Mouse (Mus musculus) erythroblast, adult 5-6 weeks (primary cell): ENCODE data around the gene Dhrs4. TPM values are rescaled to one million over a fixed set of nuclear protein-coding genes. Genes with fewer than 3 reads are reported as not detected.
A peak's percentile ranks its signal among the peaks of the same experiment; 100 is the strongest.

Source experiments
- ATAC-seq: replicated peaks from 2 replicates; pipeline ENCODE4 v1.8.0; 2016; ENCODE audit warnings: moderate number of reproducible peaks, mild to moderate bottlenecking, moderate TSS enrichment, inconsistent platforms; ENCODE audit not compliant: poor library complexity, low FRiP score, severe bottlenecking
- total RNA-seq, 2 experiments: library from RNA; stranded (forward) in 1 of 2; stranded (reverse) in 1 of 2; fragments of 150-400 nt in 1 of 2; fragments of 200-764, 138-1000 nt in 1 of 2; gene quantifications; 2 replicates each; pipeline versions ENCODE4 v1.2.3 to v1.2.4; 2015 to 2017; ENCODE audit warnings: low replicate concordance in 2 of 2

Gene Dhrs4
- total RNA-seq, 2 experiments from 2014 or later = 9.8 to 12.7 TPM

DNA sequence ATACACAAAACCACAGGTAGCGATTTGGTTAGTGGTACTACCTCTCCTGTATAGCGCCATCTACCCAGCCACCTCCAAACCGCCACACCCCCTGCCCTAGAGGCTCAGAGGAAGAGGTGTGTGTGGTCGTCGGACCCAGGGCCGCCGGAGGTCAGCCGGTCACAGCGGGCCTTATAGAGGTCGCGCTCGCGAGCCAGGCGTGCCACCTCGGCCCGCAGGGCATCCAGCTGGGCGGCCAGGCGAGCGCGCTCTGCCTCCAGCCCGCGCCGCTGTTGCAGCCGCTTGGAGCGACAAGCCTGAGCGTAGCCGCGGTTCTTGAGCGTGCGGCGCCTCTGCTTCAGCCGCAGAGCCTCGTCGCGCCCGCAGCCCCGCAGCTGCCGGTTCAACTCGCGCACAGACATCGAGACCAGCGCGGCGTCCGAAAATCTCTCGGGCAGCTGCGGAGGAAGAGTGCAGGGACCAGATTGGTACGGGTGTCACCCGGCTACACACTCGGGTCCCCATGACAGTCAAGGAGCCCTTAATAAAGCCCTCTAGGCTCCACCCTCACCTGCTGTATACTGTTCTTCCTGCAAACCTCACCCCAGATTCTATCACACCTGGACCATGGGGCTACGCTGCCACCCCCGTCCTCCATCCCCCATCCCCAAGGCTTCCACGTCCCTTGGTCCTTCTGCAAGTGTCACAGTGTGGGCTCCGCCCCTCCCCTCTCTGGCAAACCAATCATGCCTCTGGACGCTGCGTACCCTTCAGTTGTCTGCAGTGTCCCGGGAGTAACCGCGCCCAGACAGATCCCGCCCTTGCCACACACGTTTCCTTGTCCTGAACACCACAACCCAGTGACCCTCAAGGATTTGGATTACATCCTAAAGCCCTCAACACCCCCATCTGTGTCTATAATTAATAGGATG is 42.1 kb downstream of the Dhrs4 start:
- no peak for ATAC-seq

DNA sequence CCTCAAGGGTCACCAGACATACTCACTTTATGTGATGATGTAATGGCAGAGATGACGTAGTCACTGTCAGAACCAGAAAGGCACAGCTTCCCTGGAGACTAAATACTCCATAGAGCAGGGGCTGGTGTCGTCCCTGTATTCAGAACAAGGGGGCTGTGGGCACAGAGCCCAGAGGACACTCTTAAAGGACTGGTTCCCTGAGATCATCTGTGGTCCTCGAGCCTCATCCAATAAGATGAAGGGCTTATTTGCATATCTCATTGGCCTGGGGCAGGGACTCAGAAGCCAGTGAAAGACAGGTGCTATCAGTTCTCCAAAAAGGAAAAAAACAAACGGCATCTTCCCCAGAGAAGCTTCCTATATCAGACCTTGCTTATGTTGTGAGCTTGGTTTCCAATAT is 45.5 kb downstream of the Dhrs4 start:
- ATAC-seq = no peak

DNA sequence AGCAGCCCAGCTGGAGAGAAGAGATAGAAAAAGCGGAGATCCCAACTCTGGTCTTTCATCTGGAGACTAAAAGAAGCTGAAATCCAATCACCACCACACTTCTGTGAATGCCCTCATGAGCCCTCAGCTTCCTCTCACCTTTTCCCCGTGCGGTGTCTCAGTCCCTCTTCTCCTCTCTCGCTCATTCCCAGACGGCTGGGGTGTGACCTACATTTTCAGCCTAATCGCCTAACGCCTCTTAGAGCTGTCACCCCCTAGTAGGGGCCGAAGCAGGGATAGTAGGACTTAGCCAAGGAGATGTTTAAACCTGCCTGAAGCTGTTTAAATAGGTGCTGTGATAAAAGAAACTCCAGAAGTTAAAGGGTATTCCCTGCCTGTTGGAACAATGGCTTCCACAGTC is 46.2 kb downstream of the Dhrs4 start, which contains the start of gene Nrl:
TSS of gene Nrl (minus strand) at position 197 of the 400 bp plus-strand sequence.
- no peak for ATAC-seq

DNA sequence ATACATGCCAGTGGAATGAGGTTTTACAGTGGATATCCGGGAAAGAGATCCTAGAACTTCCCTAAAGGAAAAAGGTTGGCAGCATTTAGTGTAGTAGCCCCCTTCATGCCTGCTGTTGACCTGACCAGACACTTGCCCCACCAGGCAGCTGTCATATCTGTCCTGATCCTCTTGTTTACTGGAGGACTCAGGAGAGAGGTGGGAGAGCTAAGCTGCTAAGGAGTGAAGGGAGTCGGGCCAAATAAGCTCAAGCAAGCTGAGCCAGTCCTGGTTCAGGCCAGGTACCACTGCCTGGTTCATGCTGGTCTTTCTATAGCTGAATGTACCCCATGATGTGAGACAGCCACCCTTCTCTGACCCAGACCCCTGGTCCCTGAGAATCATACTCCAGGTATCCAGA is 48.1 kb downstream of the Dhrs4 start:
- ATAC-seq = no peak

DNA sequence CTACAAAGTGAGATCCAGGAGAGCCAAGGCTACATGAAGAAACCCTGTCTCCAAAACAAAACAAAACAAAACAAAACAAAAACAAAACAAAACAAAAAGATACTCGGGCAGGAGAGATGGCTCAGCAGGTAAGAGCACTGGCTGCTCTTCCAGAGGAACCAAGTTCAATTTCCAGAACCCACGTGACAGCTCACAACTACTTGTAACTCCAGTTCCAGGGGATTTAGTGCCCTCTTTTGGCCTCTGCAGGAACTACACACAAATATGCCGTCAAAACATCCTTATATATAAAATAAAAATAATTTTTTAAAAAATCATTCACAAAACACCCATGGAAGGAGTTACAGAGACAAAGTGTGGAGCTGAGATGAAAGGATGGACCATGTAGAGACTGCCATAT is 49.4 kb downstream of the Dhrs4 start:
- peak; percentile 82 for ATAC-seq

GRCm38 (mm10) chr14:55536116-55536745 is 57.7 kb downstream of the Dhrs4 start:
- ATAC-seq = no peak

Other genes with a start within 250 kb of the Dhrs4 start
- not detected in 2 replicates for gene Carmil3, start 11.9 kb downstream of the Dhrs4 start, total RNA-seq (2015; ENCODE audit: low replicate concordance)
- not detected in 2 replicates for gene Carmil3, start 11.9 kb downstream of the Dhrs4 start, total RNA-seq (2017; ENCODE audit: low replicate concordance)
- not detected in 2 replicates for gene Cpne6, start 31.7 kb downstream of the Dhrs4 start, total RNA-seq (2015; ENCODE audit: low replicate concordance)
- not detected in 2 replicates for gene Cpne6, start 31.7 kb downstream of the Dhrs4 start, total RNA-seq (2017; ENCODE audit: low replicate concordance)
- gene Nrl, start 46.2 kb downstream of the Dhrs4 start, total RNA-seq (2015; ENCODE audit: low replicate concordance) = 0.19 and 0.42 TPM in 2 replicates
- gene Nrl, start 46.2 kb downstream of the Dhrs4 start, total RNA-seq (2017; ENCODE audit: low replicate concordance) = 0.42 TPM in 1 of 2 replicates, not detected in the other
- 20.4 and 28.6 TPM in 2 replicates for gene Pck2, start 61.5 kb downstream of the Dhrs4 start, total RNA-seq (2015; ENCODE audit: low replicate concordance)
- gene Pck2, start 61.5 kb downstream of the Dhrs4 start, total RNA-seq (2017; ENCODE audit: low replicate concordance) = 60.3 and 66.5 TPM in 2 replicates
- 18.2 and 21.9 TPM in 2 replicates for gene Dcaf11, start 81.2 kb downstream of the Dhrs4 start, total RNA-seq (2015; ENCODE audit: low replicate concordance)
- 46.2 and 54.9 TPM in 2 replicates for gene Dcaf11, start 81.2 kb downstream of the Dhrs4 start, total RNA-seq (2017; ENCODE audit: low replicate concordance)
- gene A730061H03Rik, start 81.6 kb downstream of the Dhrs4 start, total RNA-seq (2015; ENCODE audit: low replicate concordance) = not detected in 2 replicates
- gene A730061H03Rik, start 81.6 kb downstream of the Dhrs4 start, total RNA-seq (2017; ENCODE audit: low replicate concordance) = 4.8 TPM in 1 of 2 replicates, not detected in the other
- not detected in 2 replicates for gene Fitm1, start 96.9 kb downstream of the Dhrs4 start, total RNA-seq (2015; ENCODE audit: low replicate concordance)
- not detected in 2 replicates for gene Fitm1, start 96.9 kb downstream of the Dhrs4 start, total RNA-seq (2017; ENCODE audit: low replicate concordance)
- 271 and 301 TPM in 2 replicates for gene Psme1, start 99.4 kb downstream of the Dhrs4 start, total RNA-seq (2015; ENCODE audit: low replicate concordance)
- gene Psme1, start 99.4 kb downstream of the Dhrs4 start, total RNA-seq (2017; ENCODE audit: low replicate concordance) = 107 and 147 TPM in 2 replicates
- gene Emc9, start 106.5 kb downstream of the Dhrs4 start, total RNA-seq (2015; ENCODE audit: low replicate concordance) = 10.9 TPM in 1 of 2 replicates, not detected in the other
- gene Emc9, start 106.5 kb downstream of the Dhrs4 start, total RNA-seq (2017; ENCODE audit: low replicate concordance) = 2.6 and 3.6 TPM in 2 replicates
- 74.0 and 102 TPM in 2 replicates for gene Psme2, start 112.4 kb downstream of the Dhrs4 start, total RNA-seq (2015; ENCODE audit: low replicate concordance)
- gene Psme2, start 112.4 kb downstream of the Dhrs4 start, total RNA-seq (2017; ENCODE audit: low replicate concordance) = 83.1 and 86.1 TPM in 2 replicates
- 6.5 and 9.4 TPM in 2 replicates for gene Rnf31, start 113.0 kb downstream of the Dhrs4 start, total RNA-seq (2015; ENCODE audit: low replicate concordance)
- 7.1 and 8.9 TPM in 2 replicates for gene Rnf31, start 113.0 kb downstream of the Dhrs4 start, total RNA-seq (2017; ENCODE audit: low replicate concordance)
- 65.1 and 69.8 TPM in 2 replicates for gene Irf9, start 124.8 kb downstream of the Dhrs4 start, total RNA-seq (2015; ENCODE audit: low replicate concordance)
- 104 and 106 TPM in 2 replicates for gene Irf9, start 124.8 kb downstream of the Dhrs4 start, total RNA-seq (2017; ENCODE audit: low replicate concordance)
- 1.7 TPM in 1 of 2 replicates, not detected in the other for gene Rec8, start 139.3 kb downstream of the Dhrs4 start, total RNA-seq (2015; ENCODE audit: low replicate concordance)
- 0.84 and 2.2 TPM in 2 replicates for gene Rec8, start 139.3 kb downstream of the Dhrs4 start, total RNA-seq (2017; ENCODE audit: low replicate concordance)
- gene Ipo4, start 157.2 kb downstream of the Dhrs4 start, total RNA-seq (2015; ENCODE audit: low replicate concordance) = 3.7 and 29.7 TPM in 2 replicates
- gene Ipo4, start 157.2 kb downstream of the Dhrs4 start, total RNA-seq (2017; ENCODE audit: low replicate concordance) = 7.0 and 13.8 TPM in 2 replicates
- 0.96 and 5.4 TPM in 2 replicates for gene Gm49378, start 159.1 kb downstream of the Dhrs4 start, total RNA-seq (2015; ENCODE audit: low replicate concordance)
- 5.4 TPM in 1 of 2 replicates, not detected in the other for gene Gm49378, start 159.1 kb downstream of the Dhrs4 start, total RNA-seq (2017; ENCODE audit: low replicate concordance)
- 9.6 and 14.2 TPM in 2 replicates for gene Tm9sf1, start 165.0 kb downstream of the Dhrs4 start, total RNA-seq (2015; ENCODE audit: low replicate concordance)
- gene Tm9sf1, start 165.0 kb downstream of the Dhrs4 start, total RNA-seq (2017; ENCODE audit: low replicate concordance) = 12.0 and 20.5 TPM in 2 replicates
- gene Tssk4, start 171.4 kb downstream of the Dhrs4 start, total RNA-seq (2015; ENCODE audit: low replicate concordance) = 0.84 TPM in 1 of 2 replicates, not detected in the other
- 0.28 and 0.68 TPM in 2 replicates for gene Tssk4, start 171.4 kb downstream of the Dhrs4 start, total RNA-seq (2017; ENCODE audit: low replicate concordance)
- gene Mdp1, start 181.8 kb downstream of the Dhrs4 start, total RNA-seq (2015; ENCODE audit: low replicate concordance) = 4.6 and 10.4 TPM in 2 replicates
- 7.1 and 8.4 TPM in 2 replicates for gene Mdp1, start 181.8 kb downstream of the Dhrs4 start, total RNA-seq (2017; ENCODE audit: low replicate concordance)
- 1.5 and 2.7 TPM in 2 replicates for gene Gmpr2, start 193.2 kb downstream of the Dhrs4 start, total RNA-seq (2015; ENCODE audit: low replicate concordance)
- gene Gmpr2, start 193.2 kb downstream of the Dhrs4 start, total RNA-seq (2017; ENCODE audit: low replicate concordance) = 6.9 and 8.5 TPM in 2 replicates
- gene Nedd8, start 193.4 kb downstream of the Dhrs4 start, total RNA-seq (2015; ENCODE audit: low replicate concordance) = 89.5 and 91.3 TPM in 2 replicates
- 66.5 and 67.1 TPM in 2 replicates for gene Nedd8, start 193.4 kb downstream of the Dhrs4 start, total RNA-seq (2017; ENCODE audit: low replicate concordance)
- gene Tinf2, start 203.1 kb downstream of the Dhrs4 start, total RNA-seq (2015; ENCODE audit: low replicate concordance) = 7.7 and 10.2 TPM in 2 replicates
- gene Tinf2, start 203.1 kb downstream of the Dhrs4 start, total RNA-seq (2017; ENCODE audit: low replicate concordance) = 12.9 and 13.1 TPM in 2 replicates
- gene Tgm1, start 235.2 kb downstream of the Dhrs4 start, total RNA-seq (2015; ENCODE audit: low replicate concordance) = 0.96 TPM in 1 of 2 replicates, not detected in the other
- gene Tgm1, start 235.2 kb downstream of the Dhrs4 start, total RNA-seq (2017; ENCODE audit: low replicate concordance) = 0.14 and 0.85 TPM in 2 replicates
- 2.3 and 5.4 TPM in 2 replicates for gene Rabggta, start 243.5 kb downstream of the Dhrs4 start, total RNA-seq (2015; ENCODE audit: low replicate concordance)
- gene Rabggta, start 243.5 kb downstream of the Dhrs4 start, total RNA-seq (2017; ENCODE audit: low replicate concordance) = 2.1 and 2.2 TPM in 2 replicates